Mouse (Mus musculus): ENCODE data around the gene Zfp628.

The Zfp628 gene

GRCm38 (mm10) chr7:4924483-4924882 lies 9.5 kb downstream of the Zfp628 start:
- TF ChIP-seq GATA4 (IDR thresholded peaks at IDR 0.05; ENCODE audit: insufficient replicate concordance, low read length), result no peak

GRCm38 (mm10) chr7:4924891-4925301 lies 9.9 kb downstream of the Zfp628 start:
- TF ChIP-seq GATA4 (IDR thresholded peaks at IDR 0.05; ENCODE audit: insufficient replicate concordance, low read length), result no peak

GRCm38 (mm10) chr7:4925441-4926381 lies 10.7 kb downstream of the Zfp628 start, which contains the start of gene Ssc5d:
Gene Ssc5d (plus strand): TSS chr7:4925785.
- TF ChIP-seq GATA4 (IDR thresholded peaks at IDR 0.05; ENCODE audit: insufficient replicate concordance, low read length), result no peak

- TF ChIP-seq GATA4 (IDR thresholded peaks at IDR 0.05; ENCODE audit: insufficient replicate concordance, low read length), result no peak
Observed at GRCm38 (mm10) chr7:4926849-4927248, 11.8 kb downstream of the Zfp628 start.

GRCm38 (mm10) chr7:4927711-4928110 lies 12.7 kb downstream of the Zfp628 start:
- no peak for TF ChIP-seq GATA4 (IDR thresholded peaks at IDR 0.05; ENCODE audit: insufficient replicate concordance, low read length)

GRCm38 (mm10) chr7:4928323-4928722 lies 13.3 kb downstream of the Zfp628 start:
- TF ChIP-seq GATA4 (IDR thresholded peaks at IDR 0.05; ENCODE audit: insufficient replicate concordance, low read length), result no peak

GRCm38 (mm10) chr7:4933103-4933502 lies 18.1 kb downstream of the Zfp628 start:
- no peak for TF ChIP-seq GATA4 (IDR thresholded peaks at IDR 0.05; ENCODE audit: insufficient replicate concordance, low read length)

- no peak for TF ChIP-seq GATA4 (IDR thresholded peaks at IDR 0.05; ENCODE audit: insufficient replicate concordance, low read length)
Observed at GRCm38 (mm10) chr7:4934160-4934914, 19.3 kb downstream of the Zfp628 start.

GRCm38 (mm10) chr7:4936832-4937231 lies 21.8 kb downstream of the Zfp628 start:
- TF ChIP-seq GATA4 (IDR thresholded peaks at IDR 0.05; ENCODE audit: insufficient replicate concordance, low read length), result no peak

- TF ChIP-seq GATA4 (IDR thresholded peaks at IDR 0.05; ENCODE audit: insufficient replicate concordance, low read length), result no peak
Observed at GRCm38 (mm10) chr7:4937392-4937791, 22.4 kb downstream of the Zfp628 start.

- TF ChIP-seq GATA4 (IDR thresholded peaks at IDR 0.05; ENCODE audit: insufficient replicate concordance, low read length), result no peak
Observed at GRCm38 (mm10) chr7:4938456-4938855, 23.4 kb downstream of the Zfp628 start.

GRCm38 (mm10) chr7:4940068-4940479 lies 25.1 kb downstream of the Zfp628 start:
- no peak for TF ChIP-seq GATA4 (IDR thresholded peaks at IDR 0.05; ENCODE audit: insufficient replicate concordance, low read length)

GRCm38 (mm10) chr7:4942673-4943072 lies 27.7 kb downstream of the Zfp628 start:
- no peak for TF ChIP-seq GATA4 (IDR thresholded peaks at IDR 0.05; ENCODE audit: insufficient replicate concordance, low read length)

- no peak for TF ChIP-seq GATA4 (IDR thresholded peaks at IDR 0.05; ENCODE audit: insufficient replicate concordance, low read length)
Observed at GRCm38 (mm10) chr7:4943223-4943815, 28.3 kb downstream of the Zfp628 start.

- TF ChIP-seq GATA4 (IDR thresholded peaks at IDR 0.05; ENCODE audit: insufficient replicate concordance, low read length), result no peak
Observed at GRCm38 (mm10) chr7:4947855-4948254, 32.8 kb downstream of the Zfp628 start.

Measured in liver, adult (tissue).